Mouse (Mus musculus): ENCODE measurements at regions not wholly inside any gene's neighbourhood (a gene's known extent, or its start where the extent isn't known, plus 50 kb on each side); places are given as distances from the start of the nearest gene placed in this dataset.

DNA sequence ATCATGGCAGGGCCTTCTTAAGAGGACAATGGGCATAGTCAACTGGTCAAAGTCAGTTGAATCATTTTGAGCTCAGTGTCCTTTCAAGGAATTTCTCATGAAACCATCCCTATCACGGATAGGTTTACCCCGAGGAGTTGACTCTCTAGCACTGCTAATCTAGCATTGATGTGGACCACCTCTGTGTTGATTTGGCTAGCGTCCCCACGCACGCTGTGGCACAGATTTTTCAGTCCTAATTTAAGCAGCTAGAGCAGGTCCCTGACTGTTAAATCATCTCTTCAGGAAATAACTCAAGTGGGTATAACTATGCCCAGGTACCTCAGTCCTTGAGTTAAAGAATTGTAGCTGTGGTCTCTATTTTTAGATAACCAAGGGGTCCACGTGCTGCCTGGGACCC is 80.0 kb upstream of the Galnt5 start:
- H3K4me1 ChIP-seq (ENCODE audit: insufficient read depth, low read depth, low read length) = no peaks in the 10 kb centered on the region
- no peak overlapping the region for H3K9ac ChIP-seq (replicated peaks; ENCODE audit: low read depth)
- ATAC-seq (no peak), DNase-seq (ENCODE audit: low spot score) (no peak)
- no peaks in the 10 kb centered on the region for H3K27me3 ChIP-seq (replicated peaks; ENCODE audit: insufficient read depth, low read length)
- no peak overlapping the region for H3K4me2 ChIP-seq (replicated peaks; ENCODE audit: low read depth, low read length)
- no peak overlapping the region for H3K4me3 ChIP-seq (ENCODE audit: low read depth, low read length)
- H3K36me3 ChIP-seq (ENCODE audit: insufficient read depth, low read length) = no peaks in the 10 kb centered on the region
- TF ChIP-seq EP300 (IDR thresholded peaks at IDR 0.05) (no peak), CTCF (IDR thresholded peaks at IDR 0.05) (no peak)
- H3K9me3 ChIP-seq (ENCODE audit: low read length) = no peaks in the 10 kb centered on the region
- no peak overlapping the region for H3K27ac ChIP-seq (ENCODE audit: low read length)
- WGBS = 81% methylated on average over 6 of the region's 6 CpGs

DNA sequence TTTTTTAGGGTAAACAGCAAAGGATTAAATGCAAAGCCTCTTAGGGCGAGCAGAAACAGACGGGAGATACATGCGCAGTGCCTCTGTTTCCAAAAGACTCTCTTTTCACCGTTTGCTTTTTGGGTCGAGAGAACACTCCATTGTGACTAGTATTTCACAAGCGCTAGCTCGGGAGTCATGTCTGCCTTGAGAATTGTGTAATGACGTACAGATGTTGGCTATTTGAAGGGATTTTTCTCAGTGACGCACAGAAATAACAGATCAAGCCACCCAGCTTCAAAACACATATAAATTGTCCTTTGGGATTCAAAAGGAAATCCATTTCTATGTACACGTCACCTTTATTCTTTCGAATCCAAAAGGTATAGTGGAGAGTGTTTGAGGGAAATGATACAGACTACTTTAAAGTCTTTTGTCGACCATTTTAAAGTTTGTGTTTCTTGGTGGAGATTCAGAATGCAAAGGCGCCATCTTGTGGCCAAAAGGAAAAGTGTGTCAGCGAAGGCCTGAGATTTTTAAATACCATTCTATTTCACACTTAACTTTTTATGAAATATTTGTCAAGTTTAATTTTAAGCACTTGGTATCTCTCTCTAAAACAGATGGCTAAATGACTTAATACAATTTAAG is 78.5 kb upstream of the Galnt5 start:
- DNase-seq (ENCODE audit: low spot score) = peak; percentile 73
- H3K36me3 ChIP-seq (ENCODE audit: insufficient read depth, low read length) = no peaks in the 10 kb centered on the region
- H3K9me3 ChIP-seq (ENCODE audit: low read length) = no peaks in the 10 kb centered on the region
- 45% methylated on average over 14 of the region's 14 CpGs for WGBS
- H3K9ac ChIP-seq (replicated peaks; ENCODE audit: low read depth) = no peak overlapping the region
- TF ChIP-seq EP300 (IDR thresholded peaks at IDR 0.05) (no peak), CTCF (IDR thresholded peaks at IDR 0.05) (peak; percentile 74)
- H3K4me1 ChIP-seq (ENCODE audit: insufficient read depth, low read depth, low read length) = no peaks in the 10 kb centered on the region
- H3K27me3 ChIP-seq (replicated peaks; ENCODE audit: insufficient read depth, low read length) = no peaks in the 10 kb centered on the region
- no peak overlapping the region for H3K27ac ChIP-seq (ENCODE audit: low read length)
- no peak overlapping the region for H3K4me3 ChIP-seq (ENCODE audit: low read depth, low read length)
- H3K4me2 ChIP-seq (replicated peaks; ENCODE audit: low read depth, low read length) = no peak overlapping the region
- ATAC-seq = no peak

DNA sequence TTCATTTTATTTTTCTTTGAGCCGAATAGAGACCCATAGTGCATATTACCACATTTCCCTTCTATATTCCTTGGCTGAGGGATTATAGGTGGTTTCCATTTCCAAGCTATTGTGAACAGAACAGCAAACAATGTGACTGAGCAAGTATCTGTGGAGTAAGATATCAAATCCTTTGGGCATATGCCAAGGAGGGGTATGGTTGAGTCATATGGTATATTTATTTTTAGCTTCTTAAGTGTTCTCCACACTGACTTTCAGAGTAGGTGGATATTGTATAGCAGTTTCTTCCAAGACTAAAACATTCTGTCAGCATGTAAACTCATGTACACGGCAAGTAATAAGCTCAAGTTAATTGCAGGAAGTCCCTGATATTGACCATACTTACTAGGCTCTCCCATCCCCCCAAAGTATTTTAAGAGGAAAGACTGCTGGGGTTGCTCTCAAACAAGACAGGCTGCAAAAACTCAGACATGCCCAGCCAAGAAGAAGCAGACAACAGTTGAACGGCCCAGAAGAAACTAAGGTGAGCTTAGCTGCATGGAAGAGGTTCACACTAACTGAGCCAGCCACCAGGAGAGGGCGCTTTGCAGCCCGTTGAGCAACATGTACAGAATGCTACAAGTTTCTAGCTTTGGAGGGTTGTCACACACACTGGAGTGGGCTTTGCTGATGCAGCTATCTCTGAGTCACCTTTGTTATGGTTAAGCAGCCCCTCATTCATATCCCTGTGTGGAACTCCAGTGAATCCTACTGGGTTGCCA is 63.4 kb upstream of the Galnt5 start:
- H3K4me1 ChIP-seq (ENCODE audit: insufficient read depth, low read depth, low read length) = no peaks in the 10 kb centered on the region
- ATAC-seq (no peak), DNase-seq (ENCODE audit: low spot score) (no peak)
- no peaks in the 10 kb centered on the region for H3K36me3 ChIP-seq (ENCODE audit: insufficient read depth, low read length)
- no peaks in the 10 kb centered on the region for H3K27me3 ChIP-seq (replicated peaks; ENCODE audit: insufficient read depth, low read length)
- 41% methylated on average over 5 of the region's 5 CpGs for WGBS
- no peak overlapping the region for H3K27ac ChIP-seq (ENCODE audit: low read length)
- H3K9ac ChIP-seq (replicated peaks; ENCODE audit: low read depth) = no peak overlapping the region
- no peak overlapping the region for H3K4me3 ChIP-seq (ENCODE audit: low read depth, low read length)
- H3K4me2 ChIP-seq (replicated peaks; ENCODE audit: low read depth, low read length) = no peak overlapping the region
- H3K9me3 ChIP-seq (ENCODE audit: low read length) = no peaks in the 10 kb centered on the region
- TF ChIP-seq EP300 (IDR thresholded peaks at IDR 0.05) = no peak
- TF ChIP-seq CTCF (IDR thresholded peaks at IDR 0.05) = peak; percentile 47
